ENCODE assay signal across 8 mouse cellular contexts in genomic region chr11:87592713-87593598, GRCm38 (mm10). TPM values are rescaled to one million over a fixed set of nuclear protein-coding genes. Genes with fewer than 3 reads are reported as not detected.
DNase-seq lines count a peak whose midpoint lies in the region; ATAC-seq and TF ChIP-seq lines count a peak whose summit lies in the region.
"Had no signal": no experiment of that assay in that cellular context is flagged by ENCODE, and none has a peak within 500 bp of the region (broad histone marks: within the 10 kb centered on the region; RNA-seq: fewer than 3 reads in every experiment).

No protein-coding gene starts in this region.

- H3K4me3 ChIP-seq in testis, adult 2 months (ENCODE audit: control insufficient read depth, low read depth, low read length) = peak overlapping the region; percentile 94
- H3K4me3 ChIP-seq in forebrain, embryonic 13.5 days = peak overlapping the region; percentile 80
- H3K4me3 ChIP-seq in neural tube, embryonic 13.5 days = peak overlapping the region; percentile 78

- 38% methylated on average over 13 of the region's 13 CpGs for WGBS in forebrain, embryonic 13.5 days
- 32% methylated on average over 13 of the region's 13 CpGs for WGBS in neural tube, embryonic 13.5 days

- no peak for DNase-seq in testis, postnatal 14 days (ENCODE audit: low spot score)
- DNase-seq in kidney, postnatal 10 days = peak; percentile 59
- DNase-seq in layer of hippocampus, postnatal 36 days = no peak
- no peak for DNase-seq in gastrocnemius, adult 18-20 months (ENCODE audit: low spot score)

- H3K36me3 ChIP-seq in testis, adult 2 months (ENCODE audit: control insufficient read depth, insufficient read depth, low read length) = no peaks in the 10 kb centered on the region; the same call in none of the 2 replicates
- H3K36me3 ChIP-seq in forebrain, embryonic 13.5 days (ENCODE audit: poor library complexity, severe bottlenecking) = peaks cover 15% of the 10 kb centered on the region
- H3K36me3 ChIP-seq in neural tube, embryonic 13.5 days = peaks cover 17% of the 10 kb centered on the region

- no peak for TF ChIP-seq POLR2A in testis, adult 2 months (IDR thresholded peaks at IDR 0.05; ENCODE audit: control insufficient read depth, low read depth, low read length)

- H3K27me3 ChIP-seq in testis, adult 2 months (ENCODE audit: control insufficient read depth, insufficient read depth, low read length) = no peaks in the 10 kb centered on the region
- no peaks in the 10 kb centered on the region for H3K27me3 ChIP-seq in forebrain, embryonic 13.5 days
- H3K27me3 ChIP-seq in neural tube, embryonic 13.5 days = no peaks in the 10 kb centered on the region

- H3K4me1 ChIP-seq in testis, adult 2 months (ENCODE audit: control insufficient read depth, insufficient read depth, low read length) = peaks cover 20% of the 10 kb centered on the region
- H3K4me1 ChIP-seq in forebrain, embryonic 13.5 days = peaks cover 68% of the 10 kb centered on the region
- H3K4me1 ChIP-seq in neural tube, embryonic 13.5 days (replicated peaks) = peaks cover 72% of the 10 kb centered on the region

- H3K9ac ChIP-seq in forebrain, embryonic 13.5 days = peak overlapping the region; percentile 82
- peak overlapping the region; percentile 85 for H3K9ac ChIP-seq in neural tube, embryonic 13.5 days

- ATAC-seq in forebrain, embryonic 13.5 days = no peak
- no peak for ATAC-seq in neural tube, embryonic 13.5 days (ENCODE audit: low read depth)

- H3K4me2 ChIP-seq in forebrain, embryonic 13.5 days = peak overlapping the region; percentile 80
- peak overlapping the region; percentile 87 for H3K4me2 ChIP-seq in neural tube, embryonic 13.5 days

- no peaks in the 10 kb centered on the region for H3K9me3 ChIP-seq in forebrain, embryonic 13.5 days (replicated peaks)
- no peaks in the 10 kb centered on the region for H3K9me3 ChIP-seq in neural tube, embryonic 13.5 days

- TF ChIP-seq CTCF in testis, adult 2 months (IDR thresholded peaks at IDR 0.05; ENCODE audit: control insufficient read depth, insufficient read depth, insufficient replicate concordance, low read depth, low read length) = no peak

- H3K27ac ChIP-seq in testis, adult 2 months (ENCODE audit: control insufficient read depth, insufficient read depth, low read depth, low read length) = peak overlapping the region; percentile 88
- H3K27ac ChIP-seq in forebrain, embryonic 13.5 days = peak overlapping the region; percentile 90
- peak overlapping the region; percentile 90 for H3K27ac ChIP-seq in neural tube, embryonic 13.5 days (replicated peaks)

RNA-seq across cellular contexts. Expression of gene Mtmr4, which starts 1.0 kb away (rescaled TPM):
- 33.6 and 33.7 TPM in 2 replicates for polyA plus RNA-seq in testis, adult 2 months (2012; rRNA removed)
- 49.2 and 54.6 TPM in 2 replicates for polyA plus RNA-seq in forebrain, embryonic 13.5 days (2015; fragmentation: Nextera tagmentation; extraction: Ambion mirVana)
- 54.4 and 58.2 TPM in 2 replicates for polyA plus RNA-seq in neural tube, embryonic 13.5 days (2015; fragmentation: Nextera tagmentation; extraction: Ambion mirVana)
- total RNA-seq in layer of hippocampus, postnatal 36 days (2021) = 100 to 1,000 TPM in 1 of 2 experiments, 10 to 100 TPM in 1; 91.8 to 109 TPM
- total RNA-seq in gastrocnemius, adult 18-20 months (2021) = 10 to 100 TPM in 1 of 2 experiments, 1 to 10 TPM in 1; 9.8 to 10.8 TPM

RNA-seq across cellular contexts. Expression of gene Hsf5, which starts 24.0 kb away (rescaled TPM):
- polyA plus RNA-seq in testis, adult 2 months (2012; rRNA removed) = 89.4 and 90.3 TPM in 2 replicates
- 0.27 and 0.53 TPM in 2 replicates for polyA plus RNA-seq in forebrain, embryonic 13.5 days (2015; fragmentation: Nextera tagmentation; extraction: Ambion mirVana)
- 0.59 and 0.63 TPM in 2 replicates for polyA plus RNA-seq in neural tube, embryonic 13.5 days (2015; fragmentation: Nextera tagmentation; extraction: Ambion mirVana)
- under 1 TPM; 0.22 to 0.78 TPM for total RNA-seq in layer of hippocampus, postnatal 36 days (2021)
- not detected for total RNA-seq in gastrocnemius, adult 18-20 months (2021)
- total RNA-seq: hematopoietic stem cell, adult 5-6 weeks had no signal

RNA-seq across cellular contexts. Expression of gene Sept4, which starts 24.3 kb away (rescaled TPM):
- 159 and 174 TPM in 2 replicates for polyA plus RNA-seq in testis, adult 2 months (2012; rRNA removed)
- 12.0 and 13.4 TPM in 2 replicates for polyA plus RNA-seq in forebrain, embryonic 13.5 days (2015; fragmentation: Nextera tagmentation; extraction: Ambion mirVana)
- 21.9 and 27.2 TPM in 2 replicates for polyA plus RNA-seq in neural tube, embryonic 13.5 days (2015; fragmentation: Nextera tagmentation; extraction: Ambion mirVana)
- 100 to 1,000 TPM; 158 to 178 TPM for total RNA-seq in layer of hippocampus, postnatal 36 days (2021)
- total RNA-seq in gastrocnemius, adult 18-20 months (2021) = 10 to 100 TPM in 1 of 2 experiments, 1 to 10 TPM in 1; 9.8 to 12.1 TPM

RNA-seq across cellular contexts. Expression of gene Gm11492, which starts 26.5 kb away (rescaled TPM):
- polyA plus RNA-seq in testis, adult 2 months (2012; rRNA removed) = 92.8 and 97.9 TPM in 2 replicates
- polyA plus RNA-seq in forebrain, embryonic 13.5 days (2015; fragmentation: Nextera tagmentation; extraction: Ambion mirVana) = not detected in 2 replicates
- polyA plus RNA-seq in neural tube, embryonic 13.5 days (2015; fragmentation: Nextera tagmentation; extraction: Ambion mirVana) = not detected in 2 replicates
- total RNA-seq in layer of hippocampus, postnatal 36 days (2021) = not detected
- not detected for total RNA-seq in gastrocnemius, adult 18-20 months (2021)
- total RNA-seq: hematopoietic stem cell, adult 5-6 weeks had no signal

Comparison
In these comparisons a context has a peak if more than half of its experiments do, and no peak if none do; other contexts are left out.
1. RNA of gene Hsf5, which starts 24.0 kb away (polyA plus RNA-seq): 89.4 to 90.3 TPM in testis, adult 2 months; 0.59 to 0.63 TPM in neural tube, embryonic 13.5 days and 0.27 to 0.53 TPM in forebrain, embryonic 13.5 days; every median in the first group is over 10 times any median in the second.
2. Peak in every context shown above with its lines, with median percentiles within 50 percentile points of each other: H3K27ac ChIP-seq and H3K4me3 ChIP-seq.